Mouse (Mus musculus) layer of hippocampus, adult 11-12 months (tissue): ENCODE results near the gene Smc3.
"Not testable (repeated sequence)": the region's sequence is repeated elsewhere in the genome, so short reads cannot be mapped to it uniquely, and the experiment has no call there.

ENCODE experiments used
- DNase-seq: peaks from one replicate; pipeline ENCODE4 v3.0.0; 2022; ENCODE audit warnings: low spot score

Gene Smc3

DNA sequence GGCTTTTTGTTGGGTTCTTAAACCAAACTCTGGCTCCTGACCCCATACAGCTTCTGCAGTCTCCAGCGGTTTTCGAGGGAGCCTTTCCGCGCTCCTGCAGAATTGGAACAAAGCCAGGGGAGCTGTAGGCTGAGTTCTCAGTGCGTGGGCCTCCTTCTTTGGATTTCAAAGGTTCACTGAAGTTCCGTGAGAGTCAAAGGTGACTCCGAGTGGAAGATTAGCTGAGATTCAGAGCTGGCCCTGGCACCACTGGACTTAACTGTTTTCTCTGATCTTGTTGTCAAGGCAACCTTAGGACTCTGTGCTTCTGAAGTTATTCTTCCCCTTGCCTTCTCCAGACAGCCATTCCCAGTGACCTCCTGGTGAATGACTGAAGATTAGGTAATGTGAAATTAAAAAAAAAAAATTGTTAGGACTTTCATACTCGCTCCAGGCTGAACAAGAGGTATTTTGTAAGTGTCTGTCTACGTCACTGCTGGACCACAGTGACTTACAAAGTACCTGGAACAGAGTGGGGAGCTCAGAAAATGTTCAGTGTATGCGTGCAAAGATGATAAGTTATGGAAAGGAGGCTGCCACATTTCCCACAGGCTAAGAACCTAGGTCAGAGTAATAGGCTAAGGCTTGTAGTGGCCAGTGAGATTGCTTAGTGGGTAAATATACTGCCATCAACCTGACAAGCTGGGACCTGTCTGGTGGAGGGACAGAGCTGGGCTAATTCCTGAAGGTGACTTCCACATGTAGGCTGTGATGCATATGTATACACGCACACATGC, 23.0 kb upstream of the Smc3 start:
- no peak for DNase-seq

- peak; percentile 67 for DNase-seq
These were observed 21.5 kb upstream of the Smc3 start for GRCm38 (mm10) chr19:53578597-53579252.

DNA sequence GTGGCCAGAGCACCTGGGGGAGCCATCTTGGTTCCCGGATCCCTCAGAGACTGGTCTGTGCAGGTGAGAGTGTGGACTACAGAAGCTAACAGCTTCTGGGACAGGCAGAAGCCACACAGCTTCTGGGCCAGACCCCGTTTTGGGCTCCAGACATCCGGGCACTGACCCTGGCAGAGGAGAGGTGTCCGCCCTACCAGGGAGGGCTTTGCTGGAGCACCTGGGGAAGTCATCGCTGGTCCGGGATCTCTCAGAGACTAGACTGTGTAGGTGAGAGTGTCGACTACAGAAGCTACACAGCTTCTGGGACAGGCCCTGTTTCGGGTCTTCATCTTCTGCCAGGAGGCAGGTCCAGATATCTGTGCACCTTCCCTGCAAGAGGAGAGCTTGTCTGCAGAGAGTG, 19.9 kb upstream of the Smc3 start:
- DNase-seq = not testable (repeated sequence)

DNA sequence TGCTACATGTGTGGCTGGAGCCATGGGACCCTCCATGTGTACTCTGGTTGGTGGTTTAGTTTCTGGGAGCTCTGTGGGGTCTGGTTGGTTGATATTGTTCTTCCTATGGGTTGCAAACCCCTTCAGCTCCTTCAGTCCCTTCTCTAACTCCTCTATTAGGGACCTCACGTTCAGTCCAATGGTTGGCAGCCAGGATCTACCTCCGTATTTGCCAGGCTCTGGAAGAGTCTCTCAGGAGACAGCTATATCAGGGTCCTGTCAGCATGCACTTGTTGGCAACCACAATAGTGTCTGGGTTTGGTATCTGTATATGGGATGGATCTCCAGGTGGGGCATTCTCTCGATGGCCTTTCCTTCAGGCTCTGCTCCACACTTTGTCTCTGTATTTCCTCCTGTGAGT, 12.5 kb upstream of the Smc3 start:
- not testable (repeated sequence) for DNase-seq

DNA sequence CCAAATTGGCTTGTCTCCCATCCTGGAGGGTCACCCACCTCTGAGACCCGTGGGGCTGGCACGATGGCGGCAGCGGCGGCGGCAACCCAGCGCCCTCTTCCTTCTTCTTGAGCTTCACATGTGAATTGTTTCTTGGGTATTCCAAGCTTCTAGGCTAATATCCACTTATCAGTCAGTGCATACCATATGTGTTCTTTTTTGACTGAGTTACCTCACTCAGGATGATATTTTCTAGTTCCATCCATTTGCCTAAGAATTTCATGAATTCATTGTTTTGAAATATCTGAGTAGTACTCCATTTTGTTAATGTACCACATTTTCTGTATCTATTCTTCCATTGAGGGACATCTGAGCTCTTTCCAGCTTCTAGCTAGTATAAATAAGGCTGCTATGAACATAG, 11.2 kb upstream of the Smc3 start, which contains the start of gene Nutf2-ps1:
TSS of gene Nutf2-ps1 (minus strand) at position 101 of the 400 bp plus-strand sequence.
- not testable (repeated sequence) for DNase-seq

- no peak for DNase-seq
These were observed 3.3 kb upstream of the Smc3 start for GRCm38 (mm10) chr19:53596723-53597474.

GRCm38 (mm10) chr19:53600549-53601362, 558 bp downstream of the Smc3 start:
- peak; percentile 61 for DNase-seq

- no peak for DNase-seq
These were observed 1.1 kb downstream of the Smc3 start for GRCm38 (mm10) chr19:53601363-53601655.

GRCm38 (mm10) chr19:53608921-53609320, 8.7 kb downstream of the Smc3 start:
- DNase-seq = no peak

DNA sequence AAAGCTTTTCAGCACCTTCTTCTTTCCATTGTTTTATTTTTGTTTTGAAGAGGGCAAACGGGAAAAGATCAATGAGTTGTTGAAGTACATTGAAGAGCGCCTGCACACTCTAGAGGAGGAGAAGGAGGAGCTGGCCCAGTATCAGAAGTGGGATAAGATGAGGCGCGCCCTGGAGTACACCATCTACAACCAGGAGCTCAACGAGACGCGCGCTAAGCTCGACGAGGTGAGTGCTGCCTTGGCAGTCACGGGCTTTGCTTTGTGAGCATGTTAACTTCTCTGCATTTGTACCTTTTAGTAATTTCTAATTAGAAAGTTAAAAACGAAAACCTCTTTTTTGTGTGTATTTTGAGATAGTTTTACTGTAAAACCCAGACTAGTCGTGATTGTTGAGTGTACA, 21.5 kb downstream of the Smc3 start:
- DNase-seq = no peak

DNA sequence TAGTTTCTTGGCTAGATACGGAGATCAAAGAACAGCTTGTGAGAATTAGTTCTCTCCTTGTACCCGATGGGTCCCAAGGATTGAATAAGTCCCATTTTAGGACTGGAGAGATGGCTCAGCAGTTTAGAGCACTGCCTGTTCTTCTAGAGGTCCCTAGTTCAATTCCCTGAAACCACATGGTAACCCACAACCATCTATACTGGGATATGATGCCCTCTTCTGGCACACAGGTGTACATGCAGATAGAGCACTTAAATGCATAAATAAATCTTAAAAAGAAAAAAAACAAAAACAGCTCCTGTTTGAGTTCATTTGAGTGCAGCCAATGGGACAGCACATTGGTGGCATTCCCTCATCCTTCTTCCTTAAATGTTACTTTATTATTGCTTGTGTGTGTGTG, 37.8 kb downstream of the Smc3 start:
- no peak for DNase-seq

GRCm38 (mm10) chr19:53638727-53639126, 38.5 kb downstream of the Smc3 start:
- no peak for DNase-seq

DNA sequence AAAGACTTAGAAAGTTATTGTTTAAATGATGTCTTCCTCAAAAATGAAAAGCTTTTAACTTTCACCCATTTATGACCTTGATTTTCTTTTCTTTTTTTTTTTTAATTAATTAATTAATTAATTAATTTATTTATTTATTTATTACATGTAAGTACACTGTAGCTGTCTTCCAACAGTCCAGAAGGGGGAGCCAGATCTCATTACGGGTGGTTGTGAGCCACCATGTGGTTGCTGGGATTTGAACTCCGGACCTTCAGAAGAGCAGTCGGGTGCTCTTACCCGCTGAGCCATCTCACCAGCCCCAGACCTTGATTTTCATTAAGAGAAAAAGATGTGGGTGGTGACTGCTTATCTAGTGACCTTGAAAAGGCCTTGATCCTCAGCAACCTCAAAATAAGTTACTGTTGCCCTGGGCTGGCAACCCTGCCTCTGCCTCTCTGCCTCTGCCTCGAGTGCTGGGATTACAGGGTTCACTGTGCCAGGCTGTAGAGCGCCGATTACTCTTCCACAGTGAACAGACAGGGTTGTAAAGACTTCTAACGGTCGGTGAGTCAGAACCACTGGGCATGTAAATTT, 43.9 kb downstream of the Smc3 start:
- no peak for DNase-seq

GRCm38 (mm10) chr19:53647301-53647700, 47.1 kb downstream of the Smc3 start:
- no peak for DNase-seq

- no peak for DNase-seq
These were observed 47.9 kb downstream of the Smc3 start for GRCm38 (mm10) chr19:53648056-53648455.

DNA sequence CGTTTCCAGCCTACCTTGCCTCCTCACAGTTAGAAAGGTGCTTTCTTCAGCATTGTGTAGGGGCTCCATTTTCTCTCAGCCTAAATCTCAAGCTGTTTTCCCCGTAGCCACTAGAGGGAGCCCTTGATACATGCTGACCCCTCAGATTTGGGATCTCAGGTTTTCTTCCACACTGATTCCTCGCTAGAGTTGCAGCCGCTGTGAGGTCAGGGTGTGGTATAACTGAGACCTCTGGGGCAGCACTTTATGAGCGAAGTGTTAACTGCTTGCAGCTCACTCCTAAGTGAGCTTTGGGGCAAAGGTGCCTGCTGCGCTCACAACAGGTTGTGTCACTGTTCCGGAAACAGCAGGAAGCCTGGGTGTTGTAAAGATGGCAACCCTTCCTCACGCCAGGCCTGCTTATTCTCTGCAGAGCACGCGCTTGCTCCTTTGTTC, 48.6 kb downstream of the Smc3 start:
- peak; percentile 83 for DNase-seq

DNA sequence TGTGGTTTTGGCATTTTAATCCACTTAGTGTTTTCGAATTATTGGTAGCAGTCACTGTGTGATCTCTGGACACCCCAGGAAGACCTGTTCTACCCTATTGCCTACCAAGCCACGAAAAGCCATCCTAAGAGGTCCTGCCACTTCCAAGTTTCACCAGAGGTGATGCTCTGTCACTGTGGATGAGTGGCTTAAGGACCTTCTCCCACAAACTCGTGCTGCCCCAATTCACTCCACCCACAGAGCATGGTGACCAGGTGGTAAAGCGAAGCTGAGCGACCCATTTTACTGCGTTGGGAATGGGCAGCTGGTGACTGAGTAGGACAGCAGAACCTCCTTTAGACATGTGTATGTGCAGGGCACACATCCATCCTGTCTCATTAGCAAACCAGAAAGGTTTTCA, 49.2 kb downstream of the Smc3 start:
- no peak for DNase-seq

DNA sequence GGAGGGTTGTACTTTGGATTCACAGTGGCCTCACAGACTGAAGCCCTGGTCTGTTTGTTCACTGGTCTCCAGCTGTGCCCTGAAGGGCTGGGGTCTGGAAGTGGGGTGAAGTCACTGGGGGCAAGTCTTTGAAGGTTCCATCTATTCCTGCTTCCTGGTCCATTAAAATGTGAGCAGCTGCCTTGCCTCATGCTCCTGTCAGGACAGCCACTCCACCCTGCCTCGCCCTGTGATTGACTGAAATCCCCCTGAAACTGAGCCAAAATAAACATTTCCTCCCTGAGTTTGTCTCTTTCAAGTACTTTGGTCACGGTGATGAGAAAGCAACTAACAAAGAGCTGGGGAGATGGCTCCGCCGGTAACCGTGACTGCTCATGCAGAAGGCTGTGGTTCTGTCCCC, 49.6 kb downstream of the Smc3 start:
- peak; percentile 25 for DNase-seq

DNA sequence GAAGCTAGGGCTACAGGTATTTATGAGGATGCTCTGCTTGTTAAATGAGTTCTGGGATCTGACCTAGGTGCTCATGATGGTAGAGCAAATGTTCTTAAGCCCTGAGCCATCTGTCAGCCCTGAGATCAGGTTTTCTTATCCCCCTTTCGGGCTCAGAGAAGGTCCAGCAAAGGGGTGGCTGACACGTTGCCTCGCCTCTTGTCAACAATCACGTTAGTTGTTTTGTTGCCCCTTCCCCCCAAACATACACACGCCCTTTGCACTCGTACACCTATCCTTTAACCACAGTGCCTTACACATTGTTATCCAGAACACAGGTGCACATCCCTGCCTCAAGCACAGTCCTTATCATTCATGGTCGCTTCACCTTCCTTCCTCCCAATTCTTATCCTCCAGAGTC, 50.7 kb downstream of the Smc3 start:
- DNase-seq = no peak

GRCm38 (mm10) chr19:53652267-53652666, 52.1 kb downstream of the Smc3 start:
- DNase-seq = no peak

GRCm38 (mm10) chr19:53653624-53654467, 53.6 kb downstream of the Smc3 start:
- no peak for DNase-seq
